Mouse (Mus musculus) embryonic facial prominence, embryonic 15.5 days (tissue): ENCODE measurements around the gene Piga. TPM values are rescaled to one million over a fixed set of nuclear protein-coding genes. Genes with fewer than 3 reads are reported as not detected.

Experiments used
- ATAC-seq: fragments of 200-750 bp; cut with Nextera tagmentation; 2 replicates; pipeline ENCODE4 v1.8.0; 2017; ENCODE audit warnings: low read depth, moderate TSS enrichment; ENCODE audit not compliant: insufficient number of reproducible peaks, low FRiP score, low TSS enrichment
- H3K27ac ChIP-seq: fragments of 300-500 bp; sonication (generic); replicated peaks from 2 replicates; pipeline ENCODE4 v1.5.1; 2015; ENCODE audit warnings: mild to moderate bottlenecking, inconsistent platforms
- H3K27me3 ChIP-seq: fragments of 300-500 bp; sonication (generic); 2 replicates; pipeline ENCODE4 v1.6.1; 2015; ENCODE audit warnings: inconsistent platforms
- H3K36me3 ChIP-seq: fragments of 300-500 bp; sonication (generic); 2 replicates; pipeline ENCODE4 v1.6.1; 2015; ENCODE audit warnings: mild to moderate bottlenecking, inconsistent platforms
- H3K4me1 ChIP-seq: fragments of 300-500 bp; sonication (generic); 2 replicates; pipeline ENCODE4 v1.6.1; 2015; ENCODE audit warnings: inconsistent platforms
- H3K4me2 ChIP-seq: fragments of 300-500 bp; sonication (generic); replicated peaks from 2 replicates; pipeline ENCODE4 v1.6.1; 2015; ENCODE audit warnings: mild to moderate bottlenecking, inconsistent platforms
- H3K4me3 ChIP-seq: fragments of 300-500 bp; sonication (generic); replicated peaks from 2 replicates; pipeline ENCODE4 v1.5.1; 2015; ENCODE audit warnings: mild to moderate bottlenecking, inconsistent platforms
- H3K9ac ChIP-seq: fragments of 300-500 bp; sonication (generic); 2 replicates; pipeline ENCODE4 v1.6.1; 2015; ENCODE audit warnings: inconsistent platforms
- H3K9me3 ChIP-seq: fragments of 300-500 bp; sonication (generic); replicated peaks from 2 replicates; pipeline ENCODE4 v1.6.1; 2016; ENCODE audit warnings: inconsistent platforms
- WGBS: fragments of 180-500 bp; shearing (Covaris S2); methylation state at CpG from one replicate; pipeline ENCODE4 v1.1.7; 2015; 5-methylcytosine and 5-hydroxymethylcytosine counted together
- polyA plus RNA-seq: library from polyadenylated mRNA; unstranded; fragments of >200 nt; fragmentation: Nextera tagmentation; extraction: Ambion mirVana; gene quantifications from 2 replicates; pipeline ENCODE4 v1.2.1, GENCODE M21; 2015

Gene Piga
- polyA plus RNA-seq = 11.9 and 12.7 TPM in 2 replicates

DNA sequence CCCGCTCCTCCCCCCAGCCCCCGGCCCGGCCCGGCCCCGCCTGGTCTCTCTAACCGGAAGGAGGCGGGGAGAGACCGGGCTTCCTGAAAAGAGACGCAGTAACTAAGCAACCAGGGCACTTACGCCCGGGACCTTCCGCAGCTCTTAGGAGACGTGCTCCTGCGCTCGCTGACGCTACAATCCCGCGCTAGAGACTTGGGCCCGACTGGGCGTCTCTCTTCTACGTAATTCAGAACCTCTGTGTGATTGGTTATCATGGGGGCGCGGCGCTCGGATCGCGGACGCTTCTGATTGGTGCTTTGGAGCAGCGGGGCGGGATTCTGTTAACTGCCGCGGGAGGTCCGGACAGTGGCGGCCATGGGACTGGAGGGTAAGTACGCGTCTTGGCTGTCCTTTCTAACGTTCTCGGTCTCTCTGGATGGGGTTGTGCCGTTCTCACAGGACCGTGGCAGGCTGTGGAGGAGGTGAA, at the start of gene Piga:
TSS of gene Piga (plus strand) at position 317 of the 469 bp plus-strand sequence.
- peaks cover 5% of the 10 kb centered on the region; the same call in 1 of the 2 replicates for H3K36me3 ChIP-seq
- H3K9ac ChIP-seq = peak within 1 kb of the TSS; percentile 54
- peak; percentile 99 for ATAC-seq
- no peaks in the 10 kb centered on the region for H3K4me1 ChIP-seq
- WGBS = 21% methylated on average over 40 of the region's 40 CpGs
- peak within 1 kb of the TSS; percentile 76 for H3K27ac ChIP-seq
- H3K27me3 ChIP-seq = no peaks in the 10 kb centered on the region
- H3K4me2 ChIP-seq = peak within 1 kb of the TSS; percentile 50
- H3K9me3 ChIP-seq = no peaks in the 10 kb centered on the region
- H3K4me3 ChIP-seq = peak within 1 kb of the TSS; percentile 59

DNA sequence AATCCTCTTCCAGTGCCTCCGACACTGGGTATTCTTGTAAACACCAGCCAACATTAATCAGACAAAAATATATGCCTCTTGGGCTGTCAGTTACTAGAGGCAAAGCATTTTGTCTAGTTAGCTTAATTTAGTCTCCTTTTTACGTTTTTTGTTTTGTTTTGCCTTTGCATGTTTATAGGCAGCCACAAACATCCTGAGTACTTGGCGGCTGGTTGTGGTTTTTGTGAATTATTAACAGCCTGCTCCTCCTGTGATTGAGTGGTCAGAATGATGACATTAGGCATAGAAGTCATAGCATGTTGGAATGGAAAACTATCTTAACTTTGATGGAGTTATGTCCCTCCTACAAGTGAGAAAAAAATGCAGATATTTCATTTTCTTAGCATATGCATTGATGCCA, 49.0 kb upstream of the Piga start:
- H3K4me1 ChIP-seq = no peaks in the 10 kb centered on the region
- H3K9me3 ChIP-seq = no peaks in the 10 kb centered on the region
- no peak overlapping the region for H3K27ac ChIP-seq
- no peak overlapping the region for H3K9ac ChIP-seq
- no peak overlapping the region for H3K4me3 ChIP-seq
- H3K4me2 ChIP-seq = no peak overlapping the region
- no peak for ATAC-seq
- WGBS = 51% methylated on average over 3 of the region's 3 CpGs
- H3K27me3 ChIP-seq = no peaks in the 10 kb centered on the region
- no peaks in the 10 kb centered on the region for H3K36me3 ChIP-seq

DNA sequence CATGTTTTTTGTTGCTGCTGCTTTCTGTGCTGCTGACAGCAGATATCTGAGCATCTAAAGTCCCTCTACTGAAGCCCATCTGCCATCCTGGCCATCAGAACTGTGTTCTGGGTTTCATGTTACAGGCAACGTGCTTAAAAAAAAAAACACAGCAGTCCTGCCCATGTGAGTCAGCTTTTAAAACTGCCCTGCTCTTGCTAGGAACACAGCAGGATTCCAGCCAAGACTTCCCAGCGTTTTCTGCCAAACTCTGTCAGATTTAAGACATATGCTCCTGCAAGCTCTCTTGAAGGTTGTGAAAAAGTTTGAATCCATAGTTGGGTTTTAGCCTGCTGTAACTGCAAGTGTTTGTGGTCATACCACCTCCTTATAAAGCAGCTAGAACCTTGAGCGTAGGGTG, 46.5 kb upstream of the Piga start, which contains the start of gene Vegfd:
TSS of gene Vegfd (plus strand) at position 298 of the 400 bp plus-strand sequence.
- H3K27ac ChIP-seq = peak within 1 kb of the TSS; percentile 70
- no peaks in the 10 kb centered on the region for H3K27me3 ChIP-seq
- H3K9ac ChIP-seq = no peak within 1 kb of the TSS
- H3K36me3 ChIP-seq = no peaks in the 10 kb centered on the region
- 28% methylated on average over 3 of the region's 3 CpGs for WGBS
- H3K9me3 ChIP-seq = no peaks in the 10 kb centered on the region
- ATAC-seq = no peak
- H3K4me2 ChIP-seq = no peak within 1 kb of the TSS
- no peaks in the 10 kb centered on the region for H3K4me1 ChIP-seq
- H3K4me3 ChIP-seq = no peak within 1 kb of the TSS

DNA sequence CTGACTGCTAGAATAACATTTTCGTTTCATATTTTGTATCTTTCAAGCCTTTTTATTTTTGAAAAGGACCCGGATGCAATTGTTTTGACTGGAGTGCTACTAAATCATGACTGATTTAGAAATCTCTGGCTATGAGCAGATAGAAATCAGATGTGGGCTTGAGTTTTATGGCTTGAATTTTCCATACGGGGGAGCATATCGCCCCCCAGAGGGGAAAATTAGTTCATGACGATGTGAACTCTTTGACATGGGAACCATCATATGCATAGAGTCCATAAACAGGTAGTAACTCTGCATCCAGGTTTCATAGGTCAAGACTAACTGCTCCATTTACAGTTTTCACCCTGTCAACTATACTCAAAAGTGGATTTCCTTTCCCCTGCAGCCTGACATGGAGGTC, 45.0 kb upstream of the Piga start:
- Histone ChIP-seq H3K9ac (no peak overlapping the region), H3K4me2 (no peak overlapping the region), H3K27ac (no peak overlapping the region), H3K27me3 (no peaks in the 10 kb centered on the region; the same call in 1 of the 2 replicates), H3K4me1 (no peaks in the 10 kb centered on the region), H3K36me3 (no peaks in the 10 kb centered on the region), H3K4me3 (no peak overlapping the region), H3K9me3 (no peaks in the 10 kb centered on the region)
- no peak for ATAC-seq
- WGBS = 28% methylated on average over 5 of the region's 5 CpGs

DNA sequence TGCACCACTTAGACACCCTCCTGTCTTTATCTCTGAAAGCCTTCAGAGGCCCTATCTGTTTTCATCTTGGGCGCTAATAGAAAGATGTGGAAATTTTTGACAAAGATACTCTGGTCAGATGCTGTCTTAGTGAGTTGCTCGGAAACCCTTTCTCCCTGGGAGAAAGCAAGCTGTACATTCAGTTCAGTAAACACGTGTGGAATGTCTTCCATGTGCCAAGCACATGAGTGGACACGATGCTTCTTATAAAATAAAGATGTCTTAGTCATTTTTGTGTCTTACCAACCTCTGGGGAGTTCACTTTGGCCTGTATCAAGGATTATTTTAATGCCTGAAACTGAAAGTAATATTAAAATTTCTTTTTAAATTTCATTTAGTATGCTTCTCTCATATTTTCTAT, 39.9 kb upstream of the Piga start:
- no peak overlapping the region for H3K4me3 ChIP-seq
- H3K27me3 ChIP-seq = no peaks in the 10 kb centered on the region; the same call in 1 of the 2 replicates
- H3K36me3 ChIP-seq = no peaks in the 10 kb centered on the region
- 49% methylated on average over 4 of the region's 4 CpGs for WGBS
- no peak overlapping the region for H3K9ac ChIP-seq
- H3K27ac ChIP-seq = no peak overlapping the region
- H3K4me2 ChIP-seq = no peak overlapping the region
- ATAC-seq = no peak
- no peaks in the 10 kb centered on the region for H3K4me1 ChIP-seq
- no peaks in the 10 kb centered on the region for H3K9me3 ChIP-seq

DNA sequence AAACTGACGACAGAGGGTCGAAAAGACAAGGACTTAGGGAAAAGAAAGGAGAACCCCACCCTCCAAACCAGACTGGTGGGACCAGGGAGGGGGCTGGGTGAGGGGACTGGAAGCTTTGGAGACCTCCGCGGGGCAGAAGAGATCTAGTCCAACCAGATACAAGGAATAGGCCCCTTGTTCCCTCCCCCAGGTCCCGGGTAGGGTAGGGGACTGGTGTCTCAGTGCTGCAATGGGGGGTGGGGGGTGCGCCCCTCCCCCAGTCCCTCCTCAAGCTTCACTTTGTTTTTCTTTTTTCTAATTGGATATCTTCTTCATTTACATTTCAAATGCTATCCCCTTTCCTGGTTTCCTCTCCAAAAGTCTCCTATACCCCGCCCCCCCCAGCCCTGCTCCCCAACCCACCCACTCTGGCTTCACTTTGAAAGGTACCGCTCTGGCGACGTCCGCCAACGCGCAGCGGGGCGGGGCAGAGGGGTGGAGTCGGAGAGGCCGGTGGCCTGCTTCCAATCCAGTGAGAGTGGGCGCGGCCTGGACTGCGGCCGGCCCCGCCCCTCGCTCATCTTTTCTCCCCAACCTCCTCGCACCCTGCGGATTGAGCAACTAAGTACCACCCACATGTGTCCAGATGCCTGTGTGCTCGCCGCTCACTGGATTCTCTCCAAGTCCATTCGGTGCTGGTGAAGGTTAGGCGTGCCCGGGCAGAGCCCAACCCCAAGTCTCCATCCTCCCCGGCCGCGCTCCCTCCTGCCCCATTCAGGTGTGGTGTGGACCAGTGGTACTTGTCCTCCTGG, 37.8 kb upstream of the Piga start:
- ATAC-seq = peak; percentile 96
- H3K4me3 ChIP-seq = peak overlapping the region; percentile 41
- H3K27me3 ChIP-seq = no peaks in the 10 kb centered on the region; the same call in 1 of the 2 replicates
- 24% methylated on average over 32 of the region's 33 CpGs for WGBS
- H3K36me3 ChIP-seq = no peaks in the 10 kb centered on the region
- peak overlapping the region; percentile 58 for H3K27ac ChIP-seq
- H3K4me2 ChIP-seq = peak overlapping the region; percentile 59
- H3K9ac ChIP-seq = no peak overlapping the region
- no peaks in the 10 kb centered on the region for H3K9me3 ChIP-seq
- H3K4me1 ChIP-seq = no peaks in the 10 kb centered on the region

DNA sequence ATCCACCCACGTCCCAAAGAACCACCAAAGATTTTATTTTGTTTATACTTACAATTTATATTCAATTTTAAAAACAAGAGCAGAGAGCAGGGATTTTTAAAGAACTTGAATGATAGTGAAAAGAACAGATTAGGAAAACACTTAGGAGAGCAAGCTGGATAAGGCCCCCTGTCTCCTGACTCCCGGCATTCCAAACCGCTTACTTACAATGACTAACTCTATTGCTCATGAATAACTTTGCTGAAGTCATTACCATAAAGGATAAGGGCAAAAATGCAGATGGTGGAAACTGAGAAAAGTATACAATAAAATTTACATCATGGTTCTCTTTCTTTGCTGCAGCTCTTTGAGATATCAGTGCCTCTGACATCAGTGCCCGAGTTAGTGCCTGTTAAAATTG, 25.5 kb upstream of the Piga start:
- peaks cover 3% of the 10 kb centered on the region; the same call in 1 of the 2 replicates for H3K27me3 ChIP-seq
- no peaks in the 10 kb centered on the region for H3K4me1 ChIP-seq
- H3K4me3 ChIP-seq = no peak overlapping the region
- H3K9me3 ChIP-seq = no peaks in the 10 kb centered on the region
- WGBS = 69% methylated on average over 4 of the region's 4 CpGs
- ATAC-seq = no peak
- H3K36me3 ChIP-seq = no peaks in the 10 kb centered on the region
- H3K27ac ChIP-seq = no peak overlapping the region
- no peak overlapping the region for H3K9ac ChIP-seq
- no peak overlapping the region for H3K4me2 ChIP-seq

DNA sequence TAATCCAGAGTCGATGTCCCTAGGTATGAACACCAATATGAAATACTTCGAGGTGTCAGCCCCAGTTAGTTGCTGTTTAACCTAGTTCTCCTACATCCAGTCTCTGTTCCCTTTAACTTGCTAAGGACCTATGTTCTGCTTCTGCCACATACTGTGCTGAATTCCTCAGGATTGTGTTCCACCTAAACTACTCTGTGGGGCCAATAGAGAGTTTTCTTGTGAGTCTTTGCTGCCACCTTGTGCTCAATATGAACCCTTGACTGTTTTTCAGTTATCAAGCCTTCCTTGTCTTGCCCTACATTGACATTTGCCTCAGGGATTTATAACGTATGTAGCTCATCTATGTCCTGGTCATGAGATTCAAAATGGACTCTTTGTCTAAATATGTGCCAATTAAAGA, 21.1 kb upstream of the Piga start:
- no peak overlapping the region for H3K9ac ChIP-seq
- H3K9me3 ChIP-seq = no peaks in the 10 kb centered on the region
- 56% methylated on average over 3 of the region's 3 CpGs for WGBS
- H3K4me2 ChIP-seq = no peak overlapping the region
- no peak overlapping the region for H3K27ac ChIP-seq
- ATAC-seq = no peak
- no peak overlapping the region for H3K4me3 ChIP-seq
- no peaks in the 10 kb centered on the region for H3K4me1 ChIP-seq
- no peaks in the 10 kb centered on the region for H3K27me3 ChIP-seq
- H3K36me3 ChIP-seq = no peaks in the 10 kb centered on the region

DNA sequence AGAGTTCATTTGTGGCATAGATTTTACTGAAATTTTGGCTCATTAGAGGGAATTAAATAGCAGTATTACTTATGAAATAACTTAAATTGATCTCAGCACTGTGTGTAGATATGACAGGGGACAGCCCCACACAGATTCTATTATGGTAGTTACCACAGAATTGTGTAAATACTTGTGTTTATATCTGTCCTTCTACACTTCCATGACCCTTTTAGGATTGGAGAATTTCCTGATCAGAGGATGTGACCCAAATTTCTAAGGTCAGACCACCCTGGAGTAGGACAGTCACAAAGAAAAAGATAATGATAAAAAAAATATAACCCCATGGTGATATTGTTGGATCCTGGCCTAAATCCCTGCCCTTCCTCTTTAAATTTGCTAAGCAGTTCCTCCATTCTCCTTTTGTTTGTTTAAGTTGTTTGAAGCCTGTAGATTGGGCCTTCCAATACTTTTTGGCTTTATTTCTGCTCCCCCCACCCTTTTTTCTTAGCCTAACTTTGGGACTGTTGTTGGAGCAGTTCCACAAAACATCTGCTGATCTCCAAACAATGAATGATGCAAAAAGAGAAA, 14.4 kb upstream of the Piga start:
- Histone ChIP-seq H3K27ac (no peak overlapping the region), H3K9ac (no peak overlapping the region), H3K4me3 (no peak overlapping the region), H3K4me1 (no peaks in the 10 kb centered on the region), H3K36me3 (no peaks in the 10 kb centered on the region), H3K9me3 (no peaks in the 10 kb centered on the region), H3K4me2 (no peak overlapping the region), H3K27me3 (no peaks in the 10 kb centered on the region)
- no peak for ATAC-seq

DNA sequence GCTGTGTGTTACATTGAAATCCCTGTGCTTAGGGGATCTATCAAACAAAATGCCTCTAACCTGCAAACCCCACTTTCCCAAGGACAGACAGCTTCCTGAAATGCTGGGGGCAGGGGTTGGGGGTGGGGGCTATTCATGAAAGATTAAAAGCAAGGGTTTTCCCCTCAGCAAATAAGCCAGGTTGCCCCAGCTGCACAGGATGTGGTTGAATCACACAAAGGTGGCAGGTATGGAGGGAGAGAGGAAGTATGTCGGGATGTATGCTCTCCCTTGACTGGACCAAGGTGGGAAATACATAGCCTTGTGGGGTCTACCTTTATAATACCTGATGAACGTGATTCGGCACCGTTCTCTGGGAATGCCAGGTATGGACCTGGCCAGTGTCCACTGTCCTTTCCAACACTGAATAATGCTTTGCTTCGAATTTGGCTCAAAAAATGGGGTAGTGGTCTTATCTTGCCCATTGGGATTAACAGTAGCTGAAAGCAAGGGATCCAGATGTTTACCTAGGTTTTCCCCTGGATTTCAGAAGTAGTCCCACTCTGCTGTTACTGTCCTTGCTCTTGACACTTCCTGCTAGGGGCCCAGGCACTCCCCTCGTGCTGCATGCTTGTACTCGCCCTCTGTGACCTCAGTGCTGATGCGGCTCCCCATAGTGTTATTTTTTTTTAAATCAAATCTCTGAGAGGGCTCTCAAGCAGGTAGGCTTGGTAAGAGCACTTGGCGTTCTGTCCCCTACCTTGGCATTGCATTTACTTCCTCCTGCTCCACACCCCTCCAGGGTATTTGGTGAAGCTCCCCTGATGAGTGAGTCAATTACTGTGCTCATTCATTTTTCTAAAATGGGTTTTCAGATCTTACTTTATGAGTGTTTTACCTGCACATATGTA, 13.2 kb upstream of the Piga start:
- WGBS = 66% methylated on average over 9 of the region's 9 CpGs

More for the DNA sequence above, 13.2 kb upstream of the Piga start:
- Histone ChIP-seq H3K4me1 (no peaks in the 10 kb centered on the region), H3K9me3 (no peaks in the 10 kb centered on the region), H3K27ac (no peak overlapping the region), H3K9ac (no peak overlapping the region), H3K4me2 (no peak overlapping the region), H3K36me3 (no peaks in the 10 kb centered on the region), H3K4me3 (no peak overlapping the region), H3K27me3 (no peaks in the 10 kb centered on the region)
- no peak for ATAC-seq
